Mouse (Mus musculus) heart, embryonic 16.5 days (tissue): ENCODE measurements around the gene Olfr653. TPM values are rescaled to one million over a fixed set of nuclear protein-coding genes. Genes with fewer than 3 reads are reported as not detected.

Experiments used
- ATAC-seq: fragments of 200-750 bp; cut with Nextera tagmentation; replicated peaks from 2 replicates; pipeline ENCODE4 v1.8.0; 2017; ENCODE audit warnings: moderate number of reproducible peaks; ENCODE audit not compliant: insufficient read depth, low FRiP score; ENCODE audit errors: extremely low read depth
- H3K27ac ChIP-seq: fragments of 300-500 bp; sonication (generic); 2 replicates; pipeline ENCODE4 v1.5.1; 2014; ENCODE audit warnings: mild to moderate bottlenecking, low read length, control low read depth, moderate library complexity
- H3K27me3 ChIP-seq: fragments of 300-500 bp; sonication (generic); 2 replicates; pipeline ENCODE4 v1.6.1; 2014; ENCODE audit warnings: low read length, mixed read lengths; ENCODE audit not compliant: control insufficient read depth, insufficient read depth
- H3K36me3 ChIP-seq: fragments of 300-500 bp; sonication (generic); 2 replicates; pipeline ENCODE4 v1.6.1; 2014; ENCODE audit not compliant: control insufficient read depth, insufficient read depth
- H3K4me1 ChIP-seq: fragments of 300-500 bp; sonication (generic); 2 replicates; pipeline ENCODE4 v1.6.1; 2014; ENCODE audit warnings: low read length, mixed read lengths; ENCODE audit not compliant: control insufficient read depth, insufficient read depth
- H3K4me2 ChIP-seq: fragments of 300-500 bp; sonication (generic); 2 replicates; pipeline ENCODE4 v1.6.1; 2014; ENCODE audit warnings: low read depth, mild to moderate bottlenecking, control low read depth, low read length
- H3K4me3 ChIP-seq: fragments of 300-500 bp; sonication (generic); 2 replicates; pipeline ENCODE4 v1.5.1; 2014; ENCODE audit warnings: mild to moderate bottlenecking, control low read depth, low read length
- H3K9ac ChIP-seq: fragments of 300-500 bp; sonication (generic); 2 replicates; pipeline ENCODE4 v1.6.1; 2014; ENCODE audit warnings: low read length, control low read depth
- H3K9me3 ChIP-seq: fragments of 300-500 bp; sonication (generic); replicated peaks from 2 replicates; pipeline ENCODE4 v1.6.1; 2016; ENCODE audit warnings: low read length; ENCODE audit not compliant: control insufficient read depth
- WGBS: fragments of 180-500 bp; shearing (Covaris S2); extraction: QIAGEN DNeasy Blood & Tissue Kit; methylation state at CpG from one replicate; pipeline ENCODE4 v1.1.7; 2014; 5-methylcytosine and 5-hydroxymethylcytosine counted together
- polyA plus RNA-seq: library from polyadenylated mRNA; unstranded; fragments of >200 nt; fragmentation: Nextera tagmentation; extraction: Ambion mirVana; gene quantifications from 2 replicates; pipeline ENCODE4 v1.2.1, GENCODE M21; 2015

Olfr653 gene
- not detected in 2 replicates for polyA plus RNA-seq

DNA sequence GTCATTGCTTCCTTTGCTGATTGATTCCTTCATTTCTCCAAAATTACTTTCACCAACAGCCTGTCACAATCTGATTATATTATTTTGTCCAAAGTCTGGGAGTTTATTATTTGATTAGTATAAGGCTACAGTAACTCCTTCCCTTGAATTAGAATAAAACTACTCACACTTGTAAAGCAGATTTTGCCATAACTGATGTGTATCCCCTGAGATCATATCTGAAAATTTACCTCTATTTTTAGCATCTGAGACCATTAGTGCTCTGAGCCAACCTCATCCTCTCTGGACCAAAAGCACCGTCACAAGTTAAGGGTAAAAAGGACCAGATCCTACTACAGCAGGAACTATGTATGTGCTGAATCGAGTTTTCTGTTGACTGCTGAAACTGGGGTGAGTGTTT is at the start of gene Olfr653:
Gene Olfr653, plus strand, starts transcription at position 301 of the 400 bp plus-strand sequence.
- no peaks in the 10 kb centered on the region for H3K4me1 ChIP-seq
- no peaks in the 10 kb centered on the region for H3K36me3 ChIP-seq
- H3K9me3 ChIP-seq, result no peaks in the 10 kb centered on the region
- no peak within 1 kb of the TSS for H3K4me3 ChIP-seq
- H3K27me3 ChIP-seq, result no peaks in the 10 kb centered on the region
- 42% methylated on average over 2 of the region's 2 CpGs for WGBS
- H3K9ac ChIP-seq, result no peak within 1 kb of the TSS
- H3K27ac ChIP-seq, result no peak within 1 kb of the TSS
- no peak for ATAC-seq
- H3K4me2 ChIP-seq, result no peak within 1 kb of the TSS

DNA sequence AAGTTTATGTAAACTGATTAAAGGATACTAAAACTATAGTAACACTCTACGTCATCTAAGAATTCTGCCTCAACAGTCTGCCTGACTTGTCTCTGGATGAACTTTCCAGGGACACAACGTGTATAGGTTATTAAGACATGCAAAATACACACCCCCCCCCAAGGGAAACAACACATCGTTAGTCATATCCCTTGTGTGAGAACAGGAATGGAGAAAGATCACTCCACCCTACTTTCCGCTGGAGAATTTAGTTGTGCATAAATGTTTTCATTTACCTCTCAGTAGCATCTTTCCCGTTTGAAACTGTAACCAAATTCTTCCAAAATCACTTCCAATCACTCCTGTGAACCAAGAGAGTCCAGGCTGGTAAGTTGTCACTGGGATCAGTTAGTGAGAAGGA is 27.3 kb upstream of the Olfr653 start, which contains the start of gene Olfr651:
Gene Olfr651, plus strand, starts transcription at position 301 of the 400 bp plus-strand sequence.
- 69% methylated on average over 5 of the region's 5 CpGs for WGBS
- no peak for ATAC-seq
- H3K9ac ChIP-seq, result no peak within 1 kb of the TSS
- no peak within 1 kb of the TSS for H3K4me2 ChIP-seq
- no peak within 1 kb of the TSS for H3K27ac ChIP-seq
- H3K36me3 ChIP-seq, result no peaks in the 10 kb centered on the region
- no peak within 1 kb of the TSS for H3K4me3 ChIP-seq
- no peaks in the 10 kb centered on the region for H3K9me3 ChIP-seq
- H3K4me1 ChIP-seq, result no peaks in the 10 kb centered on the region
- H3K27me3 ChIP-seq, result no peaks in the 10 kb centered on the region

DNA sequence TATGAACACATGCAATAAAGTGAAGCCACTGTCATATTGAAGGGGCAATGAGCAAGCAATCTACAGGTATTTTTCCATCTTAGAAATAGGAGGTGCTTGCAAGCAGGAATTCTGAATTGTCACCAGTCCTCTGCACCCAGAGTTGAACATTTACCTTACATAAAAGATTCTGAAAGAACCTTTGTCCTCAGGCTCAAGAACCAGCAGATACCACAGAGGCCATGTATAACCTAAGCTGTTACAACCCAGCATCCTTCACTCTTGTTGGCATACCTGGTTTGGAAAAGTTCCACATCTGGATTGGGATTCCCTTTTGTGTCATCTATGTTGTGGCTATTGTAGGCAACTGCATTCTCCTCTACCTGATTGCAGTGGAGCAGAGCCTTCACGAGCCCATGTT is 24.4 kb upstream of the Olfr653 start:
- WGBS, result 46% methylated on average over 1 of the region's 1 CpGs
- Histone ChIP-seq H3K4me2 (no peak overlapping the region), H3K27me3 (no peaks in the 10 kb centered on the region), H3K27ac (no peak overlapping the region), H3K9me3 (no peaks in the 10 kb centered on the region), H3K4me1 (no peaks in the 10 kb centered on the region), H3K9ac (no peak overlapping the region), H3K36me3 (no peaks in the 10 kb centered on the region), H3K4me3 (no peak overlapping the region)
- ATAC-seq, result no peak

DNA sequence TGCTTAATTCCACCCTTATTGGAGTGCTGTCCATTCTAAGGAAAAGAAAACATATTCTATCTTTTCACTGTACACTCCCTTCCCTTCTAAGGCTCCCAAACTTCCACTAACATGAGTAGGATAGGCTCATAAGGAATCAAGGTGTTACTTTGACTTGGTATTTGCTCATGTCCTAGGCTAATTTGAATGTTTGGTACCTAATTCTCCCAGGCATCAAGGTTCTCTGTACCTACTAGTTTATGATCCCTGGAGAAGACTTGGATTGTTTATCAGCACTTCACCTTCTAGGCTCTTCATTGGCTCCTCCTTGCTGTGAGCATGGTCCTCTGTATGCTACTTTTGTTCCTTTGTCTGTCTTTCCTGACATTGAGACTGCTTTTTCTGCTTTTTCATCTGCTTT is 16.5 kb upstream of the Olfr653 start, which contains the start of gene Olfr652:
Gene Olfr652, plus strand, starts transcription at position 301 of the 400 bp plus-strand sequence.
- Histone ChIP-seq H3K9ac (no peak within 1 kb of the TSS), H3K4me2 (no peak within 1 kb of the TSS), H3K27ac (no peak within 1 kb of the TSS), H3K4me3 (no peak within 1 kb of the TSS), H3K4me1 (no peaks in the 10 kb centered on the region), H3K27me3 (no peaks in the 10 kb centered on the region), H3K36me3 (no peaks in the 10 kb centered on the region), H3K9me3 (no peaks in the 10 kb centered on the region)
- ATAC-seq, result no peak

DNA sequence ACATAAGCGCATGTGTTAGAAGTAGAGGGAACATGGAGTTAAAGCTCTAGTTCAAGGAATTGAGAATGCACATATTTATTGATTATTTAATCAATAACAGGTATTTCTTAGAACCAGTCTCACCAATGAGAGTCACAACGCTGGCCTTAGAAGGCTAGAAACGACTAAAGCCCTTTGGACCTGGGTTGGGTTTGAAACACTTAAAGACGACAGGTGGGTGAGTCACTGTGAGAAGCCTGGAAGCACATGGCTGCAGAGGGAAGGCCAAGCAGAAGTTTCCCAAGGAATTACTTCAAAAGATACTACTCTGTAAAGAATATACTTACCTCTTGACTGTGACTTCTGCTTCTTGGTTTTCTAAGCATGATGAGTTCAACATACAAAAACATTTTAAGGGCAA is 3.7 kb downstream of the Olfr653 start:
- Histone ChIP-seq H3K27ac (no peak overlapping the region), H3K27me3 (no peaks in the 10 kb centered on the region), H3K9me3 (no peaks in the 10 kb centered on the region), H3K4me2 (no peak overlapping the region), H3K9ac (no peak overlapping the region), H3K4me1 (no peaks in the 10 kb centered on the region), H3K4me3 (no peak overlapping the region), H3K36me3 (no peaks in the 10 kb centered on the region)
- 86% methylated on average over 4 of the region's 4 CpGs for WGBS
- no peak for ATAC-seq

DNA sequence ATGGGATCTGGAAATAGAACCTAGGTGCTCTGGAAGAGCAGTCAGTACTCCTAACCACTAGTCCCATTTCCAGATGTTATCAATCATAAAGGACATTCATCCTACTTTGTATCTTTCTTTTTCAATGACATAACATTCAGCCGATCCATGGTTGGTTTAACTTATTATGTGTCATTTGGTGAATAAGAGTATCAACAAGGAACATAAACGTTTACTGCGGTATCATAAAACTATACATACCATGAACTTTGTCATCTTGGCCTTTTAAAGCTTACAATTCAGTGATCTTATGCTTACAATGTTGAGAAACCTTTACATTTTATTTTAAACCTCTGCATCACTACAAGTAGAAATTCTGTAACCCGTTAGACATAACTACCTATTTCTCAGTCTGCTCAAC is 4.3 kb downstream of the Olfr653 start:
- H3K4me1 ChIP-seq, result no peaks in the 10 kb centered on the region
- no peaks in the 10 kb centered on the region for H3K27me3 ChIP-seq
- H3K9ac ChIP-seq, result no peak overlapping the region
- H3K4me3 ChIP-seq, result no peak overlapping the region
- H3K27ac ChIP-seq, result no peak overlapping the region
- no peak overlapping the region for H3K4me2 ChIP-seq
- no peak for ATAC-seq
- no peaks in the 10 kb centered on the region for H3K36me3 ChIP-seq
- no peaks in the 10 kb centered on the region for H3K9me3 ChIP-seq
- 83% methylated on average over 4 of the region's 4 CpGs for WGBS

DNA sequence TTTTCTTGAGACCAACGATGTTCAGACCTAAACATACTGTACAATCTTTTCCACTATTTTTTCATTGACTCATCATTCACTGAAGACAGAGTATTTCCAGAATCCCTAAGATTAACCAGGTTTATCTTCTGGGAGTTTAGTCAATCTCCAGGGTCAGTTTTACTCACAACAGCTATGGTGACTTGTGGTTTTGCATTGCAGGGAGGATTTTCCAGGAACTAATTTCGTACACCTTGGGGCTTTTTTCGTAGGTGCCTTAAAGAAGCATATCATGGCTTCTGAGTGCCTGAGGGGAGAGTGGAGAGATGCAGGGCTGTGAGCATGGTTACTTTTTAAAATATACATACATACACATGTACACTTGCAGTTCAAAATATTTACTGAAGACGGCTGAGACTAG is 9.6 kb downstream of the Olfr653 start, which contains the start of gene Olfr654:
Gene Olfr654, plus strand, starts transcription at position 301 of the 400 bp plus-strand sequence.
- ATAC-seq, result no peak
- Histone ChIP-seq H3K27ac (no peak within 1 kb of the TSS), H3K27me3 (no peaks in the 10 kb centered on the region), H3K9ac (no peak within 1 kb of the TSS), H3K4me2 (no peak within 1 kb of the TSS), H3K4me3 (no peak within 1 kb of the TSS), H3K9me3 (no peaks in the 10 kb centered on the region), H3K36me3 (no peaks in the 10 kb centered on the region), H3K4me1 (no peaks in the 10 kb centered on the region)
- WGBS, result 76% methylated on average over 4 of the region's 4 CpGs

DNA sequence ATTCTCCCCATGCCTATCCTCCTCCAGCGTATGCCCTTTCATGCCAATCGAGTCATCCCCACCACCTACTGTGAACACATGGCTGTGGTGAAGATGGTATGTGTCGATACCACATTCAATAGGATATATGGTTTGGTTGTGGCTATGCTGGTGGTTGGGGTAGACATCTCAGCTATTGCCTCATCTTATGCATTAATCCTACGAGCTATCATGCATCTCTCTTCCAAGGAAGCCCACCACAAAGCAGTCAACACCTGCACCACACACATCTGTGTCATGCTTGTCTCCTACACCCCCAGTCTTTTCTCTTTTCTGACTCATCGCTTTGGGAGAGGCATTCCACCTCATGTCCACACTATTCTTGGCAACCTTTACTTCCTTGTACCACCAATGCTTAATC is 11.2 kb downstream of the Olfr653 start:
- H3K4me1 ChIP-seq, result no peaks in the 10 kb centered on the region
- H3K27me3 ChIP-seq, result no peaks in the 10 kb centered on the region
- no peak overlapping the region for H3K27ac ChIP-seq
- no peak overlapping the region for H3K4me3 ChIP-seq
- no peak for ATAC-seq
- H3K4me2 ChIP-seq, result no peak overlapping the region
- no peaks in the 10 kb centered on the region for H3K36me3 ChIP-seq
- no peaks in the 10 kb centered on the region for H3K9me3 ChIP-seq
- WGBS, result 75% methylated on average over 5 of the region's 5 CpGs
- no peak overlapping the region for H3K9ac ChIP-seq

DNA sequence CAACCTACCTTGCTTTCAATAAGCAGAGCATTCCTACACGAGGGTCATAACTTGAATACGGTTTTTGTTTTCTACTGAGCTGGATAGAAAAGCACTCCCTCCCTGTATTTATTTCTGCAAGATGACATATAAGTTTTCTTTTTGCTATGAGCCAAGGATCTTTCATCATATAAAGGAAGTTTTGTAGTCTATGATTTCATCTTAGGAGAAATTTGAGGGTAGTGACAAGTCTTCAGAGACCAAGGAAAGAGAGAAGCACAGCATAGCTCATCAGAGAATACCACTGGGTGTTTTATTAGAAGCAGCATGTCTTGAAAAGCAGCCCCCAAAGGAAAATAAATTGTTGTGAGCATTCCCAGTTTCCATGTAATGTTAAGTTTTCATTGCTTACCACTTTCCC is 24.6 kb downstream of the Olfr653 start, which contains the start of gene Olfr655:
Gene Olfr655, minus strand, starts transcription at position 101 of the 400 bp plus-strand sequence.
- no peaks in the 10 kb centered on the region for H3K36me3 ChIP-seq
- H3K4me2 ChIP-seq, result no peak within 1 kb of the TSS
- no peak within 1 kb of the TSS for H3K4me3 ChIP-seq
- no peak within 1 kb of the TSS for H3K9ac ChIP-seq
- 79% methylated on average over 2 of the region's 2 CpGs for WGBS
- no peaks in the 10 kb centered on the region for H3K4me1 ChIP-seq
- no peaks in the 10 kb centered on the region for H3K9me3 ChIP-seq
- ATAC-seq, result no peak
- no peaks in the 10 kb centered on the region for H3K27me3 ChIP-seq
- H3K27ac ChIP-seq, result no peak within 1 kb of the TSS
